Mouse (Mus musculus): Measurements from ENCODE around the gene Lyz2.

GRCm38 (mm10) chr10:117234825-117235224, 47.3 kb downstream of the Lyz2 start:
- TF ChIP-seq CTCF (conservative IDR thresholded peaks at IDR 0.05; ENCODE audit: low read length) = no peak
- no peak for TF ChIP-seq NANOG (IDR thresholded peaks at IDR 0.05; ENCODE audit: borderline replicate concordance, low read length)
- TF ChIP-seq POU5F1 (IDR thresholded peaks at IDR 0.05; ENCODE audit: borderline replicate concordance, low read length) = no peak

Data from E14TG2a.4 (cell line).